Mouse (Mus musculus): Measurements from ENCODE around the gene Smyd1.

DNA sequence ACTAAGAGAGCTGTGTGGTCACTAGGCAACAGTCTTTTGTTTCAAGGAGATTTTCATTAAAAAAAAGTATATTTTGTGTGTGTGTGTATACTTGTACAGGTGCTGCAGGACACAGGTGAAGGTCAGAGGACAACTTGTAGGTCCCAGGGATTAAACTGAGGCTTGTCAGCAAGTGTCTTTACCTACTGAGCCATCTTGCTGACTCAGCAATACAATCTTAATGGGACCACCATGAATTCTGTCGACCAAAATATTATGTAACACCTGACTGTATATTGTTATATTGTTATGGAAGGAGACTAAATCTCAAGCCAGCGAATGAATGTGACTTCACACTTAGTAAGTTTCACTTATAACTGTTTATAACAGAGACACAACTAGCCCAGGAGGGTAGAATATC is 24.0 kb downstream of the Smyd1 start:
- TF ChIP-seq CTCF (IDR thresholded peaks at IDR 0.05; ENCODE audit: borderline replicate concordance, insufficient read depth, low read depth, low read length) (no peak), POLR2A (IDR thresholded peaks at IDR 0.05; ENCODE audit: borderline replicate concordance, insufficient read depth, low read length) (no peak)

Data from cerebellum, adult 2 months (tissue).